Mouse (Mus musculus) forebrain, embryonic 12.5 days (tissue): ENCODE results near the gene Astn1. TPM values are rescaled to one million over a fixed set of nuclear protein-coding genes. Genes with fewer than 3 reads are reported as not detected.

Source experiments
- ATAC-seq: fragments of 200-750 bp; cut with Nextera tagmentation; 2 replicates; pipeline ENCODE4 v1.8.0; 2017; ENCODE audit warnings: moderate TSS enrichment; ENCODE audit not compliant: low FRiP score
- H3K27ac ChIP-seq: fragments of 300-500 bp; sonication (generic); 2 replicates; pipeline ENCODE4 v1.5.1; 2016; ENCODE audit warnings: mild to moderate bottlenecking
- H3K27me3 ChIP-seq: fragments of 300-500 bp; sonication (generic); 2 replicates; pipeline ENCODE4 v1.6.1; 2016; ENCODE audit warnings: mild to moderate bottlenecking
- H3K36me3 ChIP-seq: fragments of 300-500 bp; sonication (generic); replicated peaks from 2 replicates; pipeline ENCODE4 v1.6.1; 2016; ENCODE audit warnings: mild to moderate bottlenecking
- H3K4me1 ChIP-seq: fragments of 300-500 bp; sonication (generic); 2 replicates; pipeline ENCODE4 v1.6.1; 2016
- H3K4me2 ChIP-seq: fragments of 300-500 bp; sonication (generic); 2 replicates; pipeline ENCODE4 v1.6.1; 2016; ENCODE audit warnings: mild to moderate bottlenecking, moderate library complexity
- H3K4me3 ChIP-seq: fragments of 300-500 bp; sonication (generic); replicated peaks from 2 replicates; pipeline ENCODE4 v1.5.1; 2016; ENCODE audit warnings: mild to moderate bottlenecking
- H3K9ac ChIP-seq: fragments of 300-500 bp; sonication (generic); 2 replicates; pipeline ENCODE4 v1.6.1; 2016; ENCODE audit warnings: mild to moderate bottlenecking
- H3K9me3 ChIP-seq: fragments of 300-500 bp; sonication (generic); 2 replicates; pipeline ENCODE4 v1.6.1; 2016
- WGBS: fragments of 180-500 bp; shearing (Covaris S2); methylation state at CpG from one replicate; pipeline ENCODE4 v1.1.7; 2016; 5-methylcytosine and 5-hydroxymethylcytosine counted together
- polyA plus RNA-seq: library from polyadenylated mRNA; unstranded; fragments of >200 nt; fragmentation: Nextera tagmentation; extraction: Ambion mirVana; gene quantifications from 2 replicates; pipeline ENCODE4 v1.2.1, GENCODE M21; 2016

Astn1 gene
- polyA plus RNA-seq, 1 experiment from 2014 or later = 26.0 TPM

GRCm38 (mm10) chr1:158547592-158548211 is 185.6 kb downstream of the Astn1 start:
- Histone ChIP-seq H3K9ac (no peak overlapping the region), H3K4me1 (peaks cover 42% of the 10 kb centered on the region), H3K36me3 (no peaks in the 10 kb centered on the region), H3K27me3 (no peaks in the 10 kb centered on the region), H3K27ac (peak overlapping the region; percentile 81), H3K4me3 (no peak overlapping the region), H3K9me3 (no peaks in the 10 kb centered on the region), H3K4me2 (peak overlapping the region; percentile 1; the same call in 1 of the 2 replicates)
- 0% methylated on average over 3 of the region's 3 CpGs for WGBS
- peak; percentile 66 for ATAC-seq

GRCm38 (mm10) chr1:158548319-158548718 is 186.2 kb downstream of the Astn1 start:
- WGBS = 31% methylated on average over 8 of the region's 8 CpGs
- peak; percentile 3; the same call in 1 of the 2 replicates for ATAC-seq
- Histone ChIP-seq H3K36me3 (no peaks in the 10 kb centered on the region), H3K27me3 (no peaks in the 10 kb centered on the region), H3K4me2 (no peak overlapping the region), H3K9me3 (no peaks in the 10 kb centered on the region), H3K9ac (no peak overlapping the region), H3K27ac (peak overlapping the region; percentile 81), H3K4me3 (no peak overlapping the region), H3K4me1 (peaks cover 48% of the 10 kb centered on the region)

- 92% methylated on average over 2 of the region's 2 CpGs for WGBS
- no peak for ATAC-seq
- H3K4me3 ChIP-seq = no peak overlapping the region
- H3K27me3 ChIP-seq = no peaks in the 10 kb centered on the region
- H3K9ac ChIP-seq = no peak overlapping the region
- H3K4me1 ChIP-seq = peaks cover 61% of the 10 kb centered on the region
- no peak overlapping the region for H3K4me2 ChIP-seq
- no peak overlapping the region for H3K27ac ChIP-seq
- no peaks in the 10 kb centered on the region for H3K36me3 ChIP-seq
- no peaks in the 10 kb centered on the region for H3K9me3 ChIP-seq
Observed at GRCm38 (mm10) chr1:158549616-158550015, 187.5 kb downstream of the Astn1 start.

GRCm38 (mm10) chr1:158551951-158552350 is 189.9 kb downstream of the Astn1 start:
- no peak overlapping the region for H3K9ac ChIP-seq
- ATAC-seq = peak; percentile 15; the same call in 1 of the 2 replicates
- H3K27me3 ChIP-seq = no peaks in the 10 kb centered on the region
- no peaks in the 10 kb centered on the region for H3K9me3 ChIP-seq
- no peaks in the 10 kb centered on the region for H3K36me3 ChIP-seq
- no peak overlapping the region for H3K4me2 ChIP-seq
- no peak overlapping the region for H3K4me3 ChIP-seq
- peaks cover 49% of the 10 kb centered on the region for H3K4me1 ChIP-seq
- WGBS = 27% methylated on average over 6 of the region's 6 CpGs
- no peak overlapping the region for H3K27ac ChIP-seq

- Histone ChIP-seq H3K9ac (no peak overlapping the region), H3K4me2 (no peak overlapping the region), H3K4me1 (peaks cover 35% of the 10 kb centered on the region), H3K27me3 (no peaks in the 10 kb centered on the region), H3K4me3 (no peak overlapping the region), H3K27ac (no peak overlapping the region), H3K36me3 (no peaks in the 10 kb centered on the region), H3K9me3 (no peaks in the 10 kb centered on the region)
- no peak for ATAC-seq
- WGBS = 75% methylated on average over 6 of the region's 6 CpGs
Observed at GRCm38 (mm10) chr1:158553341-158553740, 191.3 kb downstream of the Astn1 start.

GRCm38 (mm10) chr1:158554020-158554505 is 192.0 kb downstream of the Astn1 start:
- Histone ChIP-seq H3K4me3 (no peak overlapping the region), H3K4me1 (peaks cover 32% of the 10 kb centered on the region), H3K27ac (peak overlapping the region; percentile 75), H3K27me3 (no peaks in the 10 kb centered on the region), H3K9me3 (no peaks in the 10 kb centered on the region), H3K4me2 (peak overlapping the region; percentile 22; the same call in 1 of the 2 replicates), H3K9ac (no peak overlapping the region), H3K36me3 (no peaks in the 10 kb centered on the region)
- 2% methylated on average over 6 of the region's 6 CpGs for WGBS
- peak; percentile 70 for ATAC-seq

- no peak overlapping the region for H3K9ac ChIP-seq
- H3K27me3 ChIP-seq = no peaks in the 10 kb centered on the region
- H3K4me3 ChIP-seq = no peak overlapping the region
- no peak overlapping the region for H3K4me2 ChIP-seq
- H3K27ac ChIP-seq = no peak overlapping the region
- peaks cover 19% of the 10 kb centered on the region for H3K36me3 ChIP-seq
- no peaks in the 10 kb centered on the region for H3K9me3 ChIP-seq
- H3K4me1 ChIP-seq = no peaks in the 10 kb centered on the region
- 91% methylated on average over 5 of the region's 5 CpGs for WGBS
- no peak for ATAC-seq
Observed at GRCm38 (mm10) chr1:158573168-158573567, 211.1 kb downstream of the Astn1 start.

GRCm38 (mm10) chr1:158573597-158573996 is 211.5 kb downstream of the Astn1 start:
- peaks cover 22% of the 10 kb centered on the region for H3K36me3 ChIP-seq
- no peak overlapping the region for H3K4me3 ChIP-seq
- ATAC-seq = no peak
- H3K9ac ChIP-seq = no peak overlapping the region
- no peak overlapping the region for H3K4me2 ChIP-seq
- no peak overlapping the region for H3K27ac ChIP-seq
- H3K4me1 ChIP-seq = no peaks in the 10 kb centered on the region
- H3K27me3 ChIP-seq = no peaks in the 10 kb centered on the region
- WGBS = 94% methylated on average over 7 of the region's 7 CpGs
- H3K9me3 ChIP-seq = no peaks in the 10 kb centered on the region

GRCm38 (mm10) chr1:158575997-158576396 is 213.9 kb downstream of the Astn1 start:
- no peak overlapping the region for H3K27ac ChIP-seq
- ATAC-seq = no peak
- H3K4me2 ChIP-seq = no peak overlapping the region
- H3K9me3 ChIP-seq = no peaks in the 10 kb centered on the region
- peaks cover 25% of the 10 kb centered on the region for H3K36me3 ChIP-seq
- 83% methylated on average over 1 of the region's 1 CpGs for WGBS
- no peak overlapping the region for H3K9ac ChIP-seq
- no peaks in the 10 kb centered on the region for H3K27me3 ChIP-seq
- no peak overlapping the region for H3K4me3 ChIP-seq
- H3K4me1 ChIP-seq = no peaks in the 10 kb centered on the region

GRCm38 (mm10) chr1:158581806-158582205 is 219.7 kb downstream of the Astn1 start:
- H3K9ac ChIP-seq = no peak overlapping the region
- H3K4me3 ChIP-seq = no peak overlapping the region
- no peak for ATAC-seq
- H3K36me3 ChIP-seq = peaks cover 12% of the 10 kb centered on the region
- no peak overlapping the region for H3K27ac ChIP-seq
- no peaks in the 10 kb centered on the region for H3K27me3 ChIP-seq
- H3K4me2 ChIP-seq = no peak overlapping the region
- no peaks in the 10 kb centered on the region for H3K4me1 ChIP-seq
- no peaks in the 10 kb centered on the region for H3K9me3 ChIP-seq

GRCm38 (mm10) chr1:158588903-158589302 is 226.8 kb downstream of the Astn1 start:
- ATAC-seq = no peak
- Histone ChIP-seq H3K27ac (no peak overlapping the region), H3K4me3 (no peak overlapping the region), H3K9me3 (no peaks in the 10 kb centered on the region), H3K4me2 (no peak overlapping the region), H3K36me3 (peaks cover 13% of the 10 kb centered on the region), H3K9ac (no peak overlapping the region), H3K4me1 (no peaks in the 10 kb centered on the region), H3K27me3 (no peaks in the 10 kb centered on the region)
- 79% methylated on average over 3 of the region's 3 CpGs for WGBS

GRCm38 (mm10) chr1:158596726-158597448 is 234.8 kb downstream of the Astn1 start:
- Histone ChIP-seq H3K9me3 (no peaks in the 10 kb centered on the region), H3K36me3 (peaks cover 12% of the 10 kb centered on the region), H3K4me2 (no peak overlapping the region), H3K27ac (no peak overlapping the region), H3K4me1 (no peaks in the 10 kb centered on the region), H3K4me3 (no peak overlapping the region), H3K9ac (no peak overlapping the region), H3K27me3 (no peaks in the 10 kb centered on the region)
- 44% methylated on average over 16 of the region's 16 CpGs for WGBS
- ATAC-seq = peak; percentile 68; the same call in 1 of the 2 replicates
